Mouse (Mus musculus) intestine, embryonic 15.5 days (tissue): ENCODE measurements around the gene Gm49380. TPM values are rescaled to one million over a fixed set of nuclear protein-coding genes. Genes with fewer than 3 reads are reported as not detected.

Source experiments
- ATAC-seq: fragments of 200-750 bp; cut with Nextera tagmentation; 2 replicates; pipeline ENCODE4 v1.8.0; 2017; ENCODE audit warnings: moderate TSS enrichment, moderate library complexity
- H3K27ac ChIP-seq: fragments of 300-500 bp; sonication (generic); 2 replicates; pipeline ENCODE4 v1.5.1; 2015; ENCODE audit warnings: mild to moderate bottlenecking, inconsistent platforms
- H3K27me3 ChIP-seq: fragments of 300-500 bp; sonication (generic); replicated peaks from 2 replicates; pipeline ENCODE4 v1.6.1; 2015; ENCODE audit warnings: inconsistent platforms
- H3K36me3 ChIP-seq: fragments of 300-500 bp; sonication (generic); 2 replicates; pipeline ENCODE4 v1.6.1; 2015; ENCODE audit warnings: inconsistent platforms
- H3K4me1 ChIP-seq: fragments of 300-500 bp; sonication (generic); replicated peaks from 2 replicates; pipeline ENCODE4 v1.6.1; 2015; ENCODE audit warnings: inconsistent platforms
- H3K4me2 ChIP-seq: fragments of 300-500 bp; sonication (generic); replicated peaks from 2 replicates; pipeline ENCODE4 v1.6.1; 2015; ENCODE audit warnings: mild to moderate bottlenecking, inconsistent platforms
- H3K4me3 ChIP-seq: fragments of 300-500 bp; sonication (generic); replicated peaks from 2 replicates; pipeline ENCODE4 v1.5.1; 2015; ENCODE audit warnings: inconsistent platforms
- H3K9ac ChIP-seq: fragments of 300-500 bp; sonication (generic); 2 replicates; pipeline ENCODE4 v1.6.1; 2015; ENCODE audit warnings: inconsistent platforms
- H3K9me3 ChIP-seq: fragments of 300-500 bp; sonication (generic); 2 replicates; pipeline ENCODE4 v1.6.1; 2016; ENCODE audit warnings: inconsistent platforms
- WGBS: fragments of 180-500 bp; shearing (Covaris S2); methylation state at CpG from one replicate; pipeline ENCODE4 v1.1.7; 2015; 5-methylcytosine and 5-hydroxymethylcytosine counted together
- polyA plus RNA-seq: library from polyadenylated mRNA; unstranded; fragments of >200 nt; fragmentation: Nextera tagmentation; extraction: Ambion mirVana; gene quantifications from 2 replicates; pipeline ENCODE4 v1.2.1, GENCODE M21; 2015

Gm49380 gene
- polyA plus RNA-seq, 1 experiment from 2014 or later: 0.10 TPM

GRCm38 (mm10) chr9:44031946-44032345 is 81.4 kb downstream of the Gm49380 start:
- no peaks in the 10 kb centered on the region for H3K27me3 ChIP-seq
- H3K4me1 ChIP-seq: no peaks in the 10 kb centered on the region
- H3K4me2 ChIP-seq: no peak overlapping the region
- H3K9me3 ChIP-seq: no peaks in the 10 kb centered on the region
- no peak overlapping the region for H3K4me3 ChIP-seq
- no peak for ATAC-seq
- H3K36me3 ChIP-seq: no peaks in the 10 kb centered on the region
- no peak overlapping the region for H3K9ac ChIP-seq
- H3K27ac ChIP-seq: no peak overlapping the region
- 63% methylated on average over 4 of the region's 4 CpGs for WGBS

DNA sequence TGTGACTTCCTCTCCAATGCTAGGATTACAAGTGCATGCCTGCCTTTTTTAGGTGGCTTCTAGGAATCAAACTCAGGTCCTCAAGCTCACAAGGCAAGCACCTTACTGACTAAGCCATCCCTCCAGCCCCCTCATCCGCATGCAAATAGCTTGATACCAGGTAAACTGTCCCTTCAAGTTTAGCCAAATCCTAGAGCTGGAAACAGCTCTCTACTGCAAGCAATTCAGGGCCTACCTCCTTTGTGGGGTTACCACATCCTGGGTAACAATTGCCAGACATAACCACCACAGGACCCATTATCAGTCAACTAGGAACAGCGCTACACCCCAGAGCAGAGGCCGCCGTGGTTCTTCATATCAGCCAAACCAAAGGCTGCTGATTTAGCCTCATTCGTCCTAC is 82.2 kb downstream of the Gm49380 start:
- H3K4me1 ChIP-seq: no peaks in the 10 kb centered on the region

DNA sequence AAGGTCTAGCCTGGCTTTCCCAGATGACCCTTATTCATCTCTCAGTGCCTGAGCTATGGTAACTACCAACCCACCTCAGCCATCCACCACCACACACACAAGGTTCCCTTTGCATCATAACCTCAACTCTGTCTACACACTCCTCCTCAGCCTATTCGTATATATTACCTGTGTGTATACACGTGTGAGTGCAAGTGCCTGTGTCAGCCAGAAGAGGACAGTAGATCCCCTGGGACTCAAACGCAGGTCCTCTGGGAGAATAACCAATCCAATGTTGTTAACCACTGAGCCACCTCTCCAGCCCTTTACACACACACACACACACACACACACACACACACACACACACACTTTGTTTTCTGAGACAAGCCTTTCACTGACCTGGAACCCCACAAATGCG is 82.7 kb downstream of the Gm49380 start:
- WGBS: 88% methylated on average over 4 of the region's 4 CpGs
- H3K36me3 ChIP-seq: no peaks in the 10 kb centered on the region
- no peak for ATAC-seq
- no peak overlapping the region for H3K9ac ChIP-seq
- H3K9me3 ChIP-seq: no peaks in the 10 kb centered on the region
- no peaks in the 10 kb centered on the region for H3K27me3 ChIP-seq
- H3K4me1 ChIP-seq: no peaks in the 10 kb centered on the region
- no peak overlapping the region for H3K27ac ChIP-seq
- no peak overlapping the region for H3K4me3 ChIP-seq
- no peak overlapping the region for H3K4me2 ChIP-seq

More for the DNA sequence above, 82.2 kb downstream of the Gm49380 start:
- Histone ChIP-seq H3K27ac (no peak overlapping the region), H3K9ac (no peak overlapping the region), H3K4me3 (no peak overlapping the region), H3K36me3 (no peaks in the 10 kb centered on the region), H3K9me3 (no peaks in the 10 kb centered on the region), H3K27me3 (no peaks in the 10 kb centered on the region), H3K4me2 (no peak overlapping the region)
- no peak for ATAC-seq
- WGBS: 81% methylated on average over 5 of the region's 5 CpGs

DNA sequence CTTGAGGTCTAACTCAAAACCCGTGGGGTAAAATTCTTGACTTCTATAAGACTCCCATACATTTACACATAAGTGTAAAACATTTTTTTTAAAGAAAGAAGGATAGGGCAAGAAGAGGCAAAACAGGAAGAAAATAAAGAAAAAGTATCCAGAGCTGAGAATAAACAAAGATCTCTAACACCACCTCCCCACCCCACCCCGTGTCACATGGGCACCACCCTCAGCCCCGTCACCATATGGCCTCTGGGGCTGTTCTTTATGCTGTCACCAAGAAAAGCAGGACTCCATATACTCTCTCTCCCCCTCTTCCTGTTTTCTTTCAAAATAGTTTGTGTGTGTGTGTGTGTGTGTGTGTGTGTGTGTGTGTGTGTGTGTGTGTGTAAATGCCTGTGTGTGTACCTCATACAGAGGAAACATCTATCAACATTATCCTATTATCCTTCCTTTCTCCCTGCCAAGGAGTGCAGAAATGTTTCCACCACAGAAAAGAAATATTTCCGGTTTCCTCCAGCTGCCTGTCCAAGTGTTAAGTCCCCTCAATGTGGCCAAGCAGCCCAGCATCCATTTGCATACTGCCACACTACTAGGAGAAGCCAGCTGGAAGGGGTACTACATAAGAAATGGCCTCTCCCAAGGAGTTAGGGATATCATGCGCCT is 83.6 kb downstream of the Gm49380 start:
- WGBS: 44% methylated on average over 5 of the region's 5 CpGs
- H3K4me3 ChIP-seq: no peak overlapping the region
- H3K4me2 ChIP-seq: no peak overlapping the region
- H3K9me3 ChIP-seq: no peaks in the 10 kb centered on the region
- no peak overlapping the region for H3K27ac ChIP-seq
- H3K9ac ChIP-seq: no peak overlapping the region
- no peaks in the 10 kb centered on the region for H3K36me3 ChIP-seq
- H3K27me3 ChIP-seq: no peaks in the 10 kb centered on the region
- no peak for ATAC-seq
- no peaks in the 10 kb centered on the region for H3K4me1 ChIP-seq

GRCm38 (mm10) chr9:44024096-44024495 is 89.2 kb downstream of the Gm49380 start:
- ATAC-seq: no peak
- Histone ChIP-seq H3K4me3 (no peak overlapping the region), H3K4me1 (no peaks in the 10 kb centered on the region), H3K27me3 (no peaks in the 10 kb centered on the region), H3K9ac (no peak overlapping the region), H3K9me3 (no peaks in the 10 kb centered on the region), H3K4me2 (no peak overlapping the region), H3K27ac (no peak overlapping the region), H3K36me3 (no peaks in the 10 kb centered on the region)
- WGBS: 82% methylated on average over 3 of the region's 3 CpGs

DNA sequence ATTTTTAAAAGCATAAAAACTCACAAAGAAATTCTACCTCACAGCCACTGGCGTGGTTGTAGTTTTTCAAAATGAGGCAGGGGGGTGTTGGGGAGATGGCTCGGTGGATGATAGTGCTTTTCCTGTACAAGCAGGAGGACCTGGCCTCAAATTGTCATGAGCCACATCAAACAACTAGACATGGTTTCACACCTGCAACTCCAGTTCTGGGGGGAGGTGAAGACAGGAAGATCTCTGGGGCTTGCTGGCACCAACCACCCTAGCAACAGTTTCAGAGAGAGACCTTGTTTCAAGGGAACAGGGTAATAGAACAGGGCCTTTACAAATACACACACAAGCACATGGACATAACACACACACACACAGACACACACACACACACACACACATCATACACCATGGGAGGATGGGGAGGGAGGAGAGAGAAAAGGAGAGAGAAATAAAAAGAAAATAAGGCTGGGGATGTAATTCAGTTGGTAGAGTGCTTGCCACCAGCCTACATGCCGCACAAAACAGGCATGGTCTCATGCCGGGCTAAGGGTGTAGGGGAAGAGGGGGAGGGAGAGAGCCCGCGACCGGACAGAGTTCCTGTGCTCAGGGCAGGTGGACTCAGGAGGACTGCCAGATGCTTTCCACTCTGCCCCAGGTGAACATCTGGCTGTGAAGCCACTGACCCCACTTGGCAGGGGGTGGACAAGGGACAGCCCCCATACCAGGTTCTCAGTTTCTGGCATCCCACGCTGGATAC is 91.0 kb downstream of the Gm49380 start:
- Histone ChIP-seq H3K4me3 (no peak overlapping the region), H3K27me3 (no peaks in the 10 kb centered on the region), H3K4me2 (no peak overlapping the region), H3K9ac (no peak overlapping the region), H3K4me1 (no peaks in the 10 kb centered on the region), H3K36me3 (no peaks in the 10 kb centered on the region), H3K9me3 (no peaks in the 10 kb centered on the region), H3K27ac (no peak overlapping the region)
- ATAC-seq: no peak
- WGBS: 68% methylated on average over 8 of the region's 8 CpGs

DNA sequence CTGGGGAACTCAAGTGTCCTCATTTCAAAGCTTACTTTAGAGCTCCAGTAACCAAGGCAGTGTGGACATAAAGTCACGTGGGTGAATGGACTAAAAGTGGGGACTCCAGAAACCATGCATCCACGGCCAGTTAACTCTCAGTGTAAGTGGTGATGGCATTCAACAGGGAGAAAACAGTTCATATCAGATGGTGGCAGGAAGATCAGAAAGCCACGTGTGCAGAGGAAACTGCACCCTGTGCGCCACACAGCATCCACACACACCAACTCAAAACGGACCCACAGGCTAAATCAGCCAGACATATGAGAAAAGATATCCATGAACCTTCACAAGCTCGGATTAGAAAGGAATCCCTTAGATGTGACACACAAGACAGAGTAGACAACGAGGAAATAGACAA is 93.3 kb downstream of the Gm49380 start:
- WGBS: 75% methylated on average over 7 of the region's 7 CpGs
- ATAC-seq: no peak

GRCm38 (mm10) chr9:44017846-44018245 is 95.5 kb downstream of the Gm49380 start:
- no peak for ATAC-seq
- H3K4me3 ChIP-seq: no peak overlapping the region
- 59% methylated on average over 5 of the region's 5 CpGs for WGBS

More for the DNA sequence above, 93.3 kb downstream of the Gm49380 start:
- no peak overlapping the region for H3K4me2 ChIP-seq
- no peaks in the 10 kb centered on the region for H3K27me3 ChIP-seq
- H3K9me3 ChIP-seq: no peaks in the 10 kb centered on the region
- H3K9ac ChIP-seq: no peak overlapping the region
- no peaks in the 10 kb centered on the region for H3K36me3 ChIP-seq
- H3K4me1 ChIP-seq: no peaks in the 10 kb centered on the region
- H3K4me3 ChIP-seq: no peak overlapping the region
- no peak overlapping the region for H3K27ac ChIP-seq

More at GRCm38 (mm10) chr9:44017846-44018245, 95.5 kb downstream of the Gm49380 start:
- Histone ChIP-seq H3K4me2 (no peak overlapping the region), H3K9me3 (no peaks in the 10 kb centered on the region), H3K27ac (no peak overlapping the region), H3K36me3 (no peaks in the 10 kb centered on the region), H3K4me1 (0 out of 2 replicates have a peak, but pooled peaks cover 5% of the 10 kb centered on the region), H3K9ac (no peak overlapping the region), H3K27me3 (no peaks in the 10 kb centered on the region)

Other genes with a start within 250 kb of the Gm49380 start
- gene Thy1, start 70.1 kb downstream of the Gm49380 start, polyA plus RNA-seq: 1.8 and 2.1 TPM in 2 replicates
- gene Usp2, start 46.5 kb downstream of the Gm49380 start, polyA plus RNA-seq: 10.8 and 16.6 TPM in 2 replicates
- 0.06 and 0.10 TPM in 2 replicates for gene Mfrp, start 11.8 kb downstream of the Gm49380 start, polyA plus RNA-seq
- gene C1qtnf5, start 6.3 kb downstream of the Gm49380 start, polyA plus RNA-seq: 3.1 and 3.5 TPM in 2 replicates
- gene Rnf26, start within 50 bp of the Gm49380 start, polyA plus RNA-seq: 56.9 and 57.9 TPM in 2 replicates
- 40.0 and 43.5 TPM in 2 replicates for gene Mcam, start 21.0 kb upstream of the Gm49380 start, polyA plus RNA-seq
- gene Cbl, start 120.5 kb upstream of the Gm49380 start, polyA plus RNA-seq: 13.2 and 14.8 TPM in 2 replicates
- gene Ccdc153, start 127.2 kb upstream of the Gm49380 start, polyA plus RNA-seq: not detected in 2 replicates
- 11.7 and 12.9 TPM in 2 replicates for gene Pdzd3, start 138.0 kb upstream of the Gm49380 start, polyA plus RNA-seq
- 5.5 and 5.9 TPM in 2 replicates for gene Nlrx1, start 155.1 kb upstream of the Gm49380 start, polyA plus RNA-seq
- 2.5 and 2.9 TPM in 2 replicates for gene Abcg4, start 175.1 kb upstream of the Gm49380 start, polyA plus RNA-seq
- gene Hinfp, start 192.2 kb upstream of the Gm49380 start, polyA plus RNA-seq: 19.9 and 21.2 TPM in 2 replicates
- gene C2cd2l, start 206.8 kb upstream of the Gm49380 start, polyA plus RNA-seq: 6.8 and 10.6 TPM in 2 replicates
- gene Dpagt1, start 212.5 kb upstream of the Gm49380 start, polyA plus RNA-seq: 38.2 and 38.6 TPM in 2 replicates
- 280 and 298 TPM in 2 replicates for gene H2afx, start 221.2 kb upstream of the Gm49380 start, polyA plus RNA-seq
- 128 and 141 TPM in 2 replicates for gene Hmbs, start 230.7 kb upstream of the Gm49380 start, polyA plus RNA-seq
- 28.9 and 30.3 TPM in 2 replicates for gene Vps11, start 248.2 kb upstream of the Gm49380 start, polyA plus RNA-seq